Mouse (Mus musculus) A20 (cell line): ENCODE results near the gene Lhx5.

ENCODE experiments used
- DNase-seq: peaks from one replicate; pipeline ENCODE4 v3.0.0-alpha.2; 2011; ENCODE audit warnings: low read depth, low spot score

Gene Lhx5

DNA sequence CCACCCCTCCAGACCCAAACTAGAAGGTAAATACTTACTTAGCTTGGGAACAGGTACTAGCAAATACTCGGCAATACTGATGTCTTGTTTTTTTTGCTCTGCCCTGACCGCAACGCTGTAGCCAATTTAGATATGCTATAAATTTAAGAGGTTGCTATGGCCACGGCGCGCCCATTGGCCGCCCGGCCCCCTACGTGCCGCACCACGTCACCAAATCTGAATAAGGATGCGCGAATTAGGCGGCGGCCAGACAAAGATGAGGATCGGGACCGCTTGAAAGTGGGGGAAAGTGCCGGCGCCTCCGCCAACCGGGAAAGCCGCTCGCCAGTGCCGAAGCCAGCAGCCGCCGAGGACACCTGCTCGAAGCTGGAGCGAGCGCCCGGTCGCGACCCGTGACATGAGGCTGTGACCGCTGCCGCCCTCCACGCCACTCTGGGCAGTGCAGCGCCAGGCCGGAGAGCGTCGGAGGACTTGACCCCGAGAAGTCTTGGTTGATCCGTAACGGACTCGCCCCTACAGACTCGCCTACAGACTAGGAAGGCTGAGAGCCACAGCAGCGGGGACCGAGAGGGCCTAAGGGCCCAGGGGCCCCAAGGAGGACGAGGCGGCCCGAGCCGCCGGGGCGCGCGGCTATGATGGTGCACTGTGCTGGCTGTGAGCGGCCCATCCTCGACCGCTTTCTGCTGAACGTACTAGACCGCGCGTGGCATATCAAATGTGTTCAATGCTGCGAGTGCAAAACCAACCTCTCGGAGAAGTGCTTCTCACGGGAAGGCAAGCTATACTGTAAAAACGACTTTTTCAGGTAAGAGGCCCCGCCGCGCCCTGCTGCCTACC lies at the start of gene Lhx5:
Gene Lhx5, plus strand, starts transcription at position 51 of the 837 bp plus-strand sequence.
- DNase-seq = no peak

DNA sequence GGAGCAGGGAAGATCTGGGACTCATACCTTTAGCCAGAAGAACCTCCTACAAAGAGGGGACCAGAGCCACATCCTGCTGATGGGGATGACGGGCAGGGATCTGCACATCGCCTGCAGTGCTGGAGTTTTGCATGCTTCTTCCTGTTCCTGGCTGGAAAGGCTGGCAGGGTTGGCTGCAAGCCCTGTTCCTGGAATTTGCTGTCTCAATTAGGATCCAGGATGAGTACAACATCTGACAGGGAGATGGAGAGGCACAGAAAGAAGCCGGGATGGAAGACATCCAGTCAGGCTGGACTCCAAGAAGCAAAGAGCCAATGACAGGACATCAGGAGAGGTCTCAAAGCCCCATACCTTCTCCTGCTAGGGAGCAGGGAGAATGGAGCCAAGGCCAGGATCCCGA lies 45.1 kb upstream of the Lhx5 start:
- no peak for DNase-seq

DNA sequence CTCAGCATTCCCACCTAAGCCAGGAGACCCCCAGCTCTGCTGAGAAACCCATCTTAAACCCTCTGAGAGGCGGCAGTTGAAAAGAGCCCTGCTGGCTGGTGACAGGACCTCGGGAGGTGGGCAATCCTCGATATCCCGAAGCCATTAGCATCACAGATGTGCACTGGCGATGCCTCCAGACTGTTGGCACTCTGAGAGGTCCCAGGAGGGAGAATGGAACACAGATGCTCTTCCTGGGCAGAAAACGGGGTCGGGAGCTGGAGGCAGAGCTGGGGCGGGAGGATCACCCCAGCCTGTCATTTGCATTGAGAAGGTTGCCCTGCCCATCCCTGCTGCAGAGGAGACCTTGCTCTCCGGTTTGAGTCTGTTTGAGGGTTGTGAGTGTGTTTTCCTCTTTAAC lies 42.7 kb upstream of the Lhx5 start:
- no peak for DNase-seq

GRCm38 (mm10) chr5:120389973-120390372 lies 41.5 kb upstream of the Lhx5 start:
- no peak for DNase-seq

GRCm38 (mm10) chr5:120393871-120394667 lies 37.4 kb upstream of the Lhx5 start:
- no peak for DNase-seq

GRCm38 (mm10) chr5:120397988-120398387 lies 33.5 kb upstream of the Lhx5 start:
- DNase-seq = no peak

GRCm38 (mm10) chr5:120404831-120405591 lies 26.5 kb upstream of the Lhx5 start:
- DNase-seq = no peak

- DNase-seq = no peak
These were observed 22.6 kb upstream of the Lhx5 start for GRCm38 (mm10) chr5:120408933-120409332.

- no peak for DNase-seq
These were observed 21.8 kb upstream of the Lhx5 start for GRCm38 (mm10) chr5:120409385-120410378.

DNA sequence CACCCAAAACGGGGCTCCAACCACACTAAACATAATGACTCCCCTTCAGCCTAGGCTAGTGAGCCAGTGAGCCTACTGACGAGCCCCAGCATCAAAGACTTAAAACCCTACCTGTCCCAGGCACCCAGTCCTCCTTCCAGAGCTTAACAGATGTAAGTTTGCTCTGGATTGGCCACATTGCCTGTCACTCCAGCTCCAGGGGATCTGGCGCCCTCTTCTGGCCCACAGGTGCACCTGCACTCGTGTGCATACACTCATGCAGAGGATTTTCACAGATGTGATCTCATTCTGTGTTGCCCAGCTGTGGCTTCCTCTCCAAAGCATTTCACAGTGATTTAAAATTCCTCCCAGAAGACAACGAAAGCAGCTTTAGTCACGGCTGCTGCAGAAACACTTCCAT lies 18.1 kb upstream of the Lhx5 start:
- DNase-seq = no peak

DNA sequence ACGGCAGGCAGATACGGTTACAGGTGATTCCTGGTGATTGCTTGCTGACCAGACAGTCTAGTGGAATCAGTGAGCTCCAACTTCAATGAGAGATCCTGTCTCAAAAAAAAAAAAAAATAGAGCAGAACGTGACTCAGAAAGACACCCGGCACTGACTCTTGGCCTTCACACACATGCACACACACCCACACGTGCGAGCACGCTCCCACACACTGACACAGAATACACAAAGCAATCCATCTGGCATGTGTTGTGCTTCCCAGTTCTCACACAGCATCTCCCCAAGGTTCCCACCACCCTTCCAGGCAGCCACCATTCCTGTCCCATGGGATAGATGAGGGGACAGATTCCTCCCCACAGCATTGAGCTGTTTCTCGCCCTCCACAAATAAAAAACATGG lies 11.4 kb upstream of the Lhx5 start:
- no peak for DNase-seq

GRCm38 (mm10) chr5:120424039-120424438 lies 7.5 kb upstream of the Lhx5 start:
- DNase-seq = peak; percentile 19

- DNase-seq = no peak
These were observed 6.8 kb upstream of the Lhx5 start for GRCm38 (mm10) chr5:120424657-120425056.

- DNase-seq = no peak
These were observed 5.8 kb upstream of the Lhx5 start for GRCm38 (mm10) chr5:120425711-120426110.

DNA sequence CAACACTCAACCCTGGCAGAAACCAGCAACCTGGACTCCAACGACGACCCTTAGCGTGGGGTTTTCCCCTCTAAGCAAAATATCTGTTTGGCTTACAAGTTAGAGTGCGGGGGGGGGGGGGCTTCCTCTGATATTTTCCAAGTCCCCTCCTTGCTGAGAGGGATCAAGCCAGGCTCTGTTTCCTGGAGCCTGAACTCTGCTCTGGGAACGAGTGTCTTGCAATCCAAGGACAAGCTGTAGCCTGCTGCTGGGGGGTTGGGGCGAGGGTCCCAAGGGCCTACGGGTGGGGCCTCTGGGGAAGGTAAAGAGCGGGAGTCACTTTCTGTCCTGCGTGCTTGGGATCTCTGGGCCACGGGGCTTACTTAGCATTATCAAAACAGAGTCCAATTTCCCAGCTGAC lies 4.9 kb upstream of the Lhx5 start:
- no peak for DNase-seq

GRCm38 (mm10) chr5:120427451-120427938 lies 4.0 kb upstream of the Lhx5 start:
- DNase-seq = no peak

- DNase-seq = no peak
These were observed 3.2 kb upstream of the Lhx5 start for GRCm38 (mm10) chr5:120428189-120428838.

- no peak for DNase-seq
These were observed 2.5 kb upstream of the Lhx5 start for GRCm38 (mm10) chr5:120428990-120429389.

DNA sequence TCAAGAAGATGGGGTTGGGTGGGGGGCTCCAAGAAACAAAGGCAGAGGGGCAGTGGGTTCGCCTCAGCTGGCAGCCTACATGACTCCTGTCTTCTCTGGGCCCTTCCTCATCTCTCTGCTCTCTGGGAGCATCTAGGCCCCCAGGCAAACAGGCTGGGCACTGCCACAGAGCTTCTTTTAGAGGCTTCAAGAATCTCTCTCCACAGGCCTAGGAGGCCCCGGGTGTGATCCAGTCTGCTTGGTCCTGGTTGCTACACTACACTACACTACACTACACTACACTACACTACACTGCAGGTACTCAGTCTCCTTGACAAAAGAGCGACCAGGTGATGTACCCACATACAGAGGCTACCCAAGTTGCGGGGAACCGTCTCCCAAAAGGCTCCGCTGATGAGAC lies 1.8 kb upstream of the Lhx5 start:
- DNase-seq = no peak

- no peak for DNase-seq
These were observed 407 bp upstream of the Lhx5 start for GRCm38 (mm10) chr5:120431001-120431583.
